Mouse (Mus musculus) spleen, adult 18-20 months (tissue): ENCODE results near the gene Rnasel.

ENCODE experiments used
- DNase-seq, 2 experiments: peaks; one replicate each; pipeline ENCODE4 v3.0.0; 2022; ENCODE audit warnings: mixed read lengths in 2 of 2

Gene Rnasel

GRCm38 (mm10) chr1:153769998-153770775 lies 21.0 kb downstream of the Rnasel start:
- no peak for DNase-seq

- no peak for DNase-seq
These were observed 21.5 kb downstream of the Rnasel start for GRCm38 (mm10) chr1:153770776-153771167.

GRCm38 (mm10) chr1:153775174-153775573 lies 25.9 kb downstream of the Rnasel start:
- DNase-seq, result no peak

GRCm38 (mm10) chr1:153776257-153776656 lies 27.0 kb downstream of the Rnasel start:
- no peak for DNase-seq

- DNase-seq, result no peak
These were observed 29.0 kb downstream of the Rnasel start for GRCm38 (mm10) chr1:153778205-153778604.

GRCm38 (mm10) chr1:153783339-153783738 lies 34.1 kb downstream of the Rnasel start:
- no peak for DNase-seq

- DNase-seq, result no peak
These were observed 36.4 kb downstream of the Rnasel start for GRCm38 (mm10) chr1:153785608-153786007.

- DNase-seq, result no peak
These were observed 41.5 kb downstream of the Rnasel start for GRCm38 (mm10) chr1:153790708-153791107.

GRCm38 (mm10) chr1:153794241-153794640 lies 45.0 kb downstream of the Rnasel start:
- no peak for DNase-seq

- DNase-seq, result no peak
These were observed 53.5 kb downstream of the Rnasel start for GRCm38 (mm10) chr1:153802691-153803090.

- peak; percentile 6 to 16 for DNase-seq
These were observed 54.3 kb downstream of the Rnasel start for GRCm38 (mm10) chr1:153803530-153803929.

GRCm38 (mm10) chr1:153807390-153807993 lies 58.3 kb downstream of the Rnasel start:
- DNase-seq, result peak in 1 of 2 experiments; percentile 62
